Mouse (Mus musculus) kidney, adult 2 months (tissue): Measurements from ENCODE around the gene Rbm20.

Source experiments
- CTCF ChIP-seq: fragments of 200-500 bp; conservative IDR thresholded peaks from 2 replicates; pipeline ENCODE4 v1.5.1; 2011; ENCODE audit warnings: low read depth, mild to moderate bottlenecking, control low read depth, low read length, moderate library complexity, mixed read lengths; ENCODE audit not compliant: insufficient read depth, insufficient read length
- POLR2A ChIP-seq: fragments of 200-500 bp; IDR thresholded peaks from one replicate; pipeline ENCODE4 v1.6.1; 2011; ENCODE audit warnings: low read depth, low read length, control low read depth

- TF ChIP-seq CTCF (no peak), POLR2A (no peak)
Measured at GRCm38 (mm10) chr19:53638041-53638440, 39.1 kb upstream of the Rbm20 start.
